Mouse (Mus musculus): ENCODE measurements around the gene Lta.

- TF ChIP-seq POLR2A (IDR thresholded peaks at IDR 0.05; ENCODE audit: extremely low read depth, insufficient read depth, low read length): no peak
- TF ChIP-seq CTCF (IDR thresholded peaks at IDR 0.05; ENCODE audit: low read depth, low read length): no peak
Measured at GRCm38 (mm10) chr17:35168541-35169207, 36.5 kb downstream of the Lta start.

All from liver, adult 2 months (tissue).